Mouse (Mus musculus): ENCODE measurements around the gene Ifi35. TPM values are rescaled to one million over a fixed set of nuclear protein-coding genes. Genes with fewer than 3 reads are reported as not detected.
A peak's percentile ranks its signal among the peaks of the same experiment; 100 is the strongest.
"Not testable (repeated sequence)": the region's sequence is repeated elsewhere in the genome, so short reads cannot be mapped to it uniquely, and the experiment has no call there.

Gene Ifi35
- polyA plus RNA-seq, 1 experiment from 2014 or later, result 22.4 TPM

DNA sequence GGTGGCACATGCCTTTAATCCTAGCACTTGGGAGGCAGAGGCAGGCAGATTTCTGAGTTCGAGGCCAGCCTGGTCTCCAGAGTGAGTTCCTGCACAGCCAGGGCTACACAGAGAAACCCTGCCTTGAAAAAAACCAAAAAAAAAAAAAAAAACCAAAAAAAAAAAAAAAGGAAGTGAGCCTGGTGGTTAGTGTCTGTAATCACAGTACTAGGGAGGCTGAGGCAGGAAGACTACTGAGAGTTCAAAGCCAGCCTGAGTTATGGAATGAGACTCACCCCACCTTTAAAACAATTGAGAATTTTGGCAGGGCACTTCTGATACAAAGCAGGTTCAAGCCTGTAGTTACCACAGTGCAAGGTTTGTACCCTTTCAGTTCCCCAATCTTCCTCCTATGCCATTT, 25.5 kb downstream of the Ifi35 start:
- H3K4me1 ChIP-seq; H3K9ac ChIP-seq; H3K9me3 ChIP-seq; H3K27ac ChIP-seq; H3K4me3 ChIP-seq; ATAC-seq (ENCODE audit: borderline replicate concordance, extremely low read depth, low FRiP score, low TSS enrichment); H3K36me3 ChIP-seq; H3K4me2 ChIP-seq; H3K27me3 ChIP-seq: not testable (repeated sequence)
- WGBS, result 75% methylated on average over 1 of the region's 1 CpGs

DNA sequence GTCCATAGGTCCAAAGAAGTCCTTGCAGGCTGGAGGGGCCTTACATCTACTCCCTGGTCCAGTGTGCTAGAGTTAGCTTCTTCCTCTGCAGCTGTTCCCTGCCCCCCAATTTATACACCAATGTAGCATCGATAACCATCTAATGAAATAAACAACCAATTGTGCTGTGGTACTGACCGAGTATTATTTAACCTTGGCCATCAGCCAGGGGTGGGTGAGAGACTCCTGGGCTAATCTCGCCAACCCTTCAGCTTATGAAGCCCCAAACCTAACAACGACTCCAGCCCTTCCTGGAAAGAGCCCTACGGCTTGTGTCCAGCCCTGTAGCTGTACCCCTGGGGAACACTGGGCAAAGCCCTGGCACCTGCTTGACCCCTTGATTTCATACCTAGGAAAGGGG, 26.1 kb downstream of the Ifi35 start:
- ATAC-seq (ENCODE audit: borderline replicate concordance, extremely low read depth, low FRiP score, low TSS enrichment), result no peak
- no peaks in the 10 kb centered on the region for H3K27me3 ChIP-seq
- H3K9ac ChIP-seq, result no peak overlapping the region
- H3K9me3 ChIP-seq, result no peaks in the 10 kb centered on the region
- WGBS, result 58% methylated on average over 5 of the region's 5 CpGs
- H3K4me3 ChIP-seq, result no peak overlapping the region
- no peaks in the 10 kb centered on the region for H3K36me3 ChIP-seq
- peaks cover 4% of the 10 kb centered on the region; the same call in 1 of the 2 replicates for H3K4me1 ChIP-seq
- H3K4me2 ChIP-seq, result no peak overlapping the region
- H3K27ac ChIP-seq, result no peak overlapping the region

DNA sequence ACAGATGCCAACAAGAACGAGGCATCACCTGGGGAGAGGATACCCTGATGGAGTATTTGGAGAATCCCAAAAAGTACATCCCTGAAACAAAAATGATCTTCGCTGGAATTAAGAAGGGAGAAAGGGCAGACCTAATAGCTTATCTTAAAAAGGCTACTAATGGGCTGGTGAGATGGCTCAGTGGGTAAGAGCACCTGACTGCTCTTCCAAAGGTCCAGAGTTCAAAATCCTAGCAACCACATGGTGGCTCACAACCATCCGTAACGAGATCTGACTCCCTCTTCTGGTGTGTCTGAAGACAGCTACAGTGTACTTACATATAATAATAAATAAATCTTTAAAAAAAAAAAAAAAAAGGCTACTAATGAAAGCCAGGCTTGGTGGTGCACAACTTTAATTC, 28.2 kb downstream of the Ifi35 start:
- not testable (repeated sequence) for H3K9ac ChIP-seq; H3K27ac ChIP-seq; ATAC-seq (ENCODE audit: borderline replicate concordance, extremely low read depth, low FRiP score, low TSS enrichment); H3K4me3 ChIP-seq; H3K36me3 ChIP-seq; H3K4me2 ChIP-seq; H3K27me3 ChIP-seq; H3K4me1 ChIP-seq; H3K9me3 ChIP-seq
- 79% methylated on average over 4 of the region's 4 CpGs for WGBS

DNA sequence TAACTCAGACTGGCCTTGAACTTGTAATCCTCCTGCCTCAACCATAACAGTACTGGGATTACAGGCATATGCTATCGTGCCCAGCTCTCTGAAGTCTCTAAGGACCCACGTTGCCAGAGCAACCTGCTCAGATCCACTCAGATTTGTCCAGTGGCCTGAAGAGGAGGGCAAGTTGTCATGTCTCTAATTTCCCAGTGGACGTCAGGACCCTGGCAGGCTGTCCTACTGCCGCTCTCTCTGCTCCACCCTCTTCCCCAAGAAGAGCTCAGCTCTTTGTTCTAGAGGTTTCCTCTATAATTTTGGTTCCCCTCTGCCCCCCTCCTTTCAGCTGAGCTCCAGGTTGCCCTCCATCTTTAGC, 29.0 kb downstream of the Ifi35 start:
- no peaks in the 10 kb centered on the region for H3K9me3 ChIP-seq
- no peaks in the 10 kb centered on the region for H3K36me3 ChIP-seq
- no peak overlapping the region for H3K27ac ChIP-seq
- no peak overlapping the region for H3K4me3 ChIP-seq
- no peak overlapping the region for H3K4me2 ChIP-seq
- peaks cover 7% of the 10 kb centered on the region; the same call in 1 of the 2 replicates for H3K4me1 ChIP-seq
- ATAC-seq (ENCODE audit: borderline replicate concordance, extremely low read depth, low FRiP score, low TSS enrichment), result no peak
- 43% methylated on average over 4 of the region's 4 CpGs for WGBS
- no peak overlapping the region for H3K9ac ChIP-seq
- H3K27me3 ChIP-seq, result no peaks in the 10 kb centered on the region

DNA sequence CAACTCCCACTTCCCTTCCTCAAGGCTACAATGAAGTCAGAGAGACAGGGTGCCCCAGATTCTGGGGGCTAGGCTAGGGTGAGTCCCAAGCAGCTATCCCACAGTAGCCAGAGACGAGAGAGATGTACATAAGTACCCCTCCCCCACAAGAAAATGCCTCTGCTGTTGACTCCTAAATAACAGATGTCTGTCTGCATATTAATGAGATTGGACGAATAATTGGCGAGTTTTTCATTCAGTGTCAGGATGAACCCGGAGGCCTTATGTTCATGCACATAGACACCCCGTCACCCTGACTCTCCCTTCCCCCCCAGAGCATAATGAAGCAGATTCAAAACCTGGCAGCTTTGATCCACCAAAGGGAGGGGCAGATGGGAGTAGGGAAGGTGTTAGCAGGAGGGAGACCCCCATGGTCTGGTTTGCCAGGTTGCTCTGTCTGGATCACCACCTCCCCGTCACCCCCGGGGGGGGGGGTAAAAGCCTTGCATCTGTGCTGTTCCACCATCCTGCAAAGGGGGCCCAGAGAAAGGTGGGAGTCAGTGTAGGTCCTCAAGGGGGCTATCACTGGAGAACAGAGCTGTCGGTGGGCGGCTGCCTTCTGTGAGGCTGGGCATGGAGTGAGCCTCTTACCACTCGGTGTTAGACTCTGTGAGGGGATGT, 29.5 kb downstream of the Ifi35 start:
- no peak overlapping the region for H3K9ac ChIP-seq
- H3K4me1 ChIP-seq, result peaks cover 7% of the 10 kb centered on the region; the same call in 1 of the 2 replicates
- ATAC-seq (ENCODE audit: borderline replicate concordance, extremely low read depth, low FRiP score, low TSS enrichment), result no peak
- no peak overlapping the region for H3K4me2 ChIP-seq
- H3K27me3 ChIP-seq, result no peaks in the 10 kb centered on the region
- no peak overlapping the region for H3K4me3 ChIP-seq
- WGBS, result 55% methylated on average over 10 of the region's 10 CpGs
- no peak overlapping the region for H3K27ac ChIP-seq
- no peaks in the 10 kb centered on the region for H3K36me3 ChIP-seq
- no peaks in the 10 kb centered on the region for H3K9me3 ChIP-seq

DNA sequence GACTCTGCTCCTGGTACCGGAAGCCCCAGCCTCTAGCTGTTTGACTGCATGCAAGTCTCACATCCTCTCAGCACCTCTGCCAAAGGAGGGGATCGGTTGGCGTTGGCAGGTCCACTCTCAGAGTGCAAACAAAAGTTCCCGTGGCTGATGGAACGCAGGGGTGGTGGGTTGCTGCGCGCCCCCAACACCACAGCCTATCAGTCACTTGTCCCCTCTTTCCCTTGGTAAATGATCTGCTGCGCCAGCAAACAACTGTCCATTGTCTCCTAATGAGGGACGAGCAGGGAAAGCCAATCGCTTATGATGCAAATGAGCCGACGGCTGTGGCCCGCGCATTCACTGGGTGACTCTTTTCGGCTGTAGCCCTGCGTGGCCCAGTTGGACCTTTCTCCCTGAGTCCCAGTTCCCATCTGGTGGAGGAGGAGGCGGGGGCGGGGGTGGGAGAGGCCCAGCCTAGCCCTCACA, 31.0 kb downstream of the Ifi35 start:
- 0 out of 2 replicates have a peak overlapping the region, but pooled peaks have one; percentile 12 for H3K4me3 ChIP-seq
- WGBS, result 6% methylated on average over 18 of the region's 18 CpGs

DNA sequence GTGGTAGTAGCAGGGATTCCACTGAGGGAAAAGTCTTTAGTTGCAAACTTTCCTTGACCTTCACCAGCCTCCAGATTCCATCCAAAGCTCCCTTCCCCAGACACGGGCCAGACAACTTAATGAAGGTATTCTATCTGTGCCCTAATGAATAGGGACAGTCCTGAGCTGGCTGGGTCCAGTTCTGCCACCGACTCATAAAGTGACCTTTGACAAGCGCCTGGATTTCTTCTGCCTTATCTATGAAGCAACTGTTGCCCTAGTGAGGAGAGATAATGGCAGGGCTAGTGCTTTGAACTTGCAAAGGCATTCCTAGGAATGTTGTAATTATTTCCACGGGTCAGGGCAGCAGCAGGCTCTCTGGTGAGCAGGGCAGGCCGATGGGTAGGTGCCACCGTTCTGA, 32.7 kb downstream of the Ifi35 start:
- Histone ChIP-seq H3K4me1 (peaks cover 7% of the 10 kb centered on the region; the same call in 1 of the 2 replicates), H3K4me3 (no peak overlapping the region), H3K27ac (no peak overlapping the region), H3K9ac (no peak overlapping the region), H3K4me2 (no peak overlapping the region), H3K27me3 (no peaks in the 10 kb centered on the region), H3K9me3 (no peaks in the 10 kb centered on the region), H3K36me3 (no peaks in the 10 kb centered on the region)
- WGBS, result 16% methylated on average over 6 of the region's 6 CpGs
- no peak for ATAC-seq (ENCODE audit: borderline replicate concordance, extremely low read depth, low FRiP score, low TSS enrichment)

More for the DNA sequence above, 31.0 kb downstream of the Ifi35 start:
- ATAC-seq (ENCODE audit: borderline replicate concordance, extremely low read depth, low FRiP score, low TSS enrichment), result no peak
- Histone ChIP-seq H3K36me3 (no peaks in the 10 kb centered on the region), H3K27ac (no peak overlapping the region), H3K4me1 (peaks cover 7% of the 10 kb centered on the region; the same call in 1 of the 2 replicates), H3K27me3 (no peaks in the 10 kb centered on the region), H3K9me3 (no peaks in the 10 kb centered on the region), H3K9ac (no peak overlapping the region), H3K4me2 (peak overlapping the region; percentile 38)

DNA sequence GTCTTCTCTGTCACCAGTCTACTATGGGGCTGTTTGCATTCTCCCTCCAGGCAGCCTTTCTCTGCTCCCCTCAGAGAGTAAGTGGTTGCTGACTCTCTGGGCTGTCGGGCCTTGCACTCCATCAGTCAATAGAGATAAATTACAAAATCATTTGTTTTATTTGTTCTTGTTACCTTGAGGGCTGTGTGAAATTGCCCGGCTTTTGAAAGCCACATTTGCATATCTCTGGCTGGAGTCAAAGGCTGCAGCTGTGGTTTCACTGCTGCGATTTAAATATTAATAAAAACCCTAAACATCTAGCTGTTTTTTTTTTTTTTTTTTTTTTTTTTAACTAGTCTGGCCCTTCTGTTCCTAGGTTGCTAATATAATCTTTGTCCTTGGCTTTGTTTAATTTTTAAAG, 35.6 kb downstream of the Ifi35 start:
- Histone ChIP-seq H3K9ac (no peak overlapping the region), H3K36me3 (0 out of 2 replicates have a peak, but pooled peaks cover 12% of the 10 kb centered on the region), H3K27me3 (no peaks in the 10 kb centered on the region), H3K9me3 (no peaks in the 10 kb centered on the region), H3K4me1 (peaks cover 7% of the 10 kb centered on the region; the same call in 1 of the 2 replicates), H3K27ac (no peak overlapping the region), H3K4me2 (no peak overlapping the region), H3K4me3 (no peak overlapping the region)
- no peak for ATAC-seq (ENCODE audit: borderline replicate concordance, extremely low read depth, low FRiP score, low TSS enrichment)
- WGBS, result 24% methylated on average over 3 of the region's 3 CpGs

DNA sequence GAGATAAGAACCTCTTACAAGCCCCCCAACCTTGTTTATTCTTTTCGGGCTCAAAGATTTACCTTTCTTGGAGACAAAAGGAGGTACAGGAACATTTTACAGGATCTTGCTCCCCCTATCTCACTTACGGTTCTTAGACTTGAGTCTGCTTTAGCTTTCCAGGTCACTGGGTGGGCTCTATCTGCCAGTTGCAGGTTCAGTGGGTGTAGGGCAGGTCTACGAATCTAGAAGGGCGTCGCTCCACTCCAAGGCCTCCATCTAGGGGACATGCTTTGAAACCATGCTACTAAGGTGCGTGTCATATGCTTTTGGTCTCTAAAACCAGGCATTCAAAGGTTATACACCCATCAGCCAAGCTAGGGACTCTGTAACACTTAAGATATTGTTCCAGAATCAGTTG, 36.0 kb downstream of the Ifi35 start:
- 59% methylated on average over 6 of the region's 6 CpGs for whole genome bisulfite sequencing
- peaks cover 17% of the 10 kb centered on the region; the same call in 1 of the 2 replicates for H3K36me3 ChIP-seq

DNA sequence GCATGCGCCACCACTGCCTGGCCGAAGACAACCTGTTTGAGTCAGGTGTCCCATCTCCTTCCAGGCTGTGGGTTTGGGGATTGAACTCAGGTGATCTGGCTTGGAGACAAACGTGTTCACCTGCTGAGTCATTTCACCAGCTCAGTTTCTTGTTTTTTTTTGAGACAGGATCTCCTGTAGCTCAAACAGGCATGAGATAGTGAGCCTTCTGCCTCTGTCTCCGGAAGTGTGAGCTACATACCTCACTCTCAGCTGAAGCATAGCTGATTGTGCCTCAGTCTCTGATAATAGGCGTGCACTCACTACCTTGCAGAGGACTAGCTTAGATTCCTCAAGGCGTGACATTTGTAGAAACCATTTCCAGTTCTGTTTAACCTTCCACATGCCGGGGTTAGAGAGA, 36.6 kb downstream of the Ifi35 start:
- H3K9ac ChIP-seq, result no peak overlapping the region
- no peak overlapping the region for H3K4me2 ChIP-seq
- WGBS, result 75% methylated on average over 7 of the region's 7 CpGs
- H3K27ac ChIP-seq, result no peak overlapping the region
- no peaks in the 10 kb centered on the region for H3K27me3 ChIP-seq
- no peak overlapping the region for H3K4me3 ChIP-seq
- ATAC-seq (ENCODE audit: borderline replicate concordance, extremely low read depth, low FRiP score, low TSS enrichment), result no peak
- no peaks in the 10 kb centered on the region for H3K9me3 ChIP-seq
- H3K4me1 ChIP-seq, result no peaks in the 10 kb centered on the region
- H3K36me3 ChIP-seq, result peaks cover 22% of the 10 kb centered on the region; the same call in 1 of the 2 replicates

More for the DNA sequence above, 36.0 kb downstream of the Ifi35 start:
- Histone ChIP-seq H3K9me3 (no peaks in the 10 kb centered on the region), H3K27me3 (no peaks in the 10 kb centered on the region), H3K4me1 (peaks cover 3% of the 10 kb centered on the region; the same call in 1 of the 2 replicates), H3K4me3 (no peak overlapping the region), H3K4me2 (no peak overlapping the region), H3K9ac (no peak overlapping the region), H3K27ac (no peak overlapping the region)
- no peak for ATAC-seq (ENCODE audit: borderline replicate concordance, extremely low read depth, low FRiP score, low TSS enrichment)

DNA sequence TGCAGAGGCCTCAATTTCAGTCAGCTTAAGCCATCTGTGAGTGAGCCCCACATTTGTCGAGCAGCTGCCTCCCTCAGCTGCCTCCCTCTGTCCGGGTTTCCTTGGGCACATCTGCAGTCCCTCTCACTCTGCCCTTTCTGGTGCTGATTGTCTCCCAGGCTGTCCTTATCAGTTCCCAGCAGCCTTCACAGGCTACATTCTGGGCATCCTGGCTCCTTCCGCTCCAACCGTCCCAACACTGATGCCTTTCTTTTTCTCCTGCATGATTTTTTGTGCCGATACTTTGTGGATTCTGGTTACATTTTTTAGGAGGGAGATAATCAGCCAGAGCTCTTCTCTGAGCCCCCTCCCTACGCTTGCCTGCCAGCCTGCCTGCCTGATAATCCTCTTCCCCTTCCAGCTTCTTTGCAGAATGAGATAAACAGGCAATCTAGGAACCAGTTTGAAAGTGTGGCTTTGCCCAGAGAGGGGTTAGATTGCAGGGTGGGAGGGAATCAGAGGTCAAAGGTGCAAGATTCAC, 37.4 kb downstream of the Ifi35 start:
- H3K27me3 ChIP-seq, result no peaks in the 10 kb centered on the region
- H3K4me1 ChIP-seq, result no peaks in the 10 kb centered on the region
- H3K4me3 ChIP-seq, result no peak overlapping the region
- H3K9ac ChIP-seq, result no peak overlapping the region
- peaks cover 23% of the 10 kb centered on the region; the same call in 1 of the 2 replicates for H3K36me3 ChIP-seq
- no peak overlapping the region for H3K27ac ChIP-seq
- H3K9me3 ChIP-seq, result no peaks in the 10 kb centered on the region
- WGBS, result 35% methylated on average over 6 of the region's 6 CpGs
- no peak overlapping the region for H3K4me2 ChIP-seq
- no peak for ATAC-seq (ENCODE audit: borderline replicate concordance, extremely low read depth, low FRiP score, low TSS enrichment)

DNA sequence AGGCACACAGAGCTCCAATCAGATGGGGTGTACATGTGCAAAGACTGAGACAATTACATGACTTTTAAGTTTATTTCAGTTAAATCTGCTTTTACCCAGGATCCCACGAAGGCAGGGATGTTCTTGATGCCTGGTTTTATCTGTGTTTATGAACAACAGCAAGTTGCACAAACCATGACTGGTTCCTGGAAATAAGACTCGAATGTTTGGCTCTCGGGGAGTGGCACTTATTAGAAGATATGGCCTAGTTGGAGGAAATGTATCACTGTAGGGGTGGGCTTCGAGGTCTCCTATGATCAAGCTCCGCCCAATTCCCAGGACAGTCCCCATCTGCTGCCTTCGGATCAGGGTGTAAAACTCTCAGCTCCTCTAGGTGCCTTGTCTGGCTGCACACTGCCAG, 37.9 kb downstream of the Ifi35 start:
- Histone ChIP-seq H3K4me2 (no peak overlapping the region), H3K27ac (no peak overlapping the region), H3K27me3 (no peaks in the 10 kb centered on the region), H3K36me3 (peaks cover 23% of the 10 kb centered on the region; the same call in 1 of the 2 replicates), H3K4me3 (no peak overlapping the region), H3K9me3 (no peaks in the 10 kb centered on the region), H3K4me1 (no peaks in the 10 kb centered on the region), H3K9ac (no peak overlapping the region)
- WGBS, result 62% methylated on average over 6 of the region's 6 CpGs
- ATAC-seq (ENCODE audit: borderline replicate concordance, extremely low read depth, low FRiP score, low TSS enrichment), result no peak
